Comparison of ENCODE assay signal across 8 mouse cellular contexts in genomic region chr1:74601267-74601962, GRCm38 (mm10). TPM values are rescaled to one million over a fixed set of nuclear protein-coding genes. Genes with fewer than 3 reads are reported as not detected.
DNase-seq lines count a peak whose midpoint lies in the region; ATAC-seq lines count a peak whose summit lies in the region.

Rnf25 (minus strand) TSS chr1:74601397.
Stk36 (plus strand) TSS chr1:74601445.

- H3K36me3 ChIP-seq in hindbrain, embryonic 15.5 days = peaks cover 24% of the 10 kb centered on the region

- H3K9ac ChIP-seq in hindbrain, embryonic 15.5 days = peak within 1 kb of the TSS; percentile 77

- peak within 1 kb of the TSS; percentile 73 for H3K27ac ChIP-seq in hindbrain, embryonic 15.5 days (replicated peaks)

- H3K4me1 ChIP-seq in hindbrain, embryonic 15.5 days (replicated peaks) = peaks cover 15% of the 10 kb centered on the region

- no peaks in the 10 kb centered on the region for H3K9me3 ChIP-seq in hindbrain, embryonic 15.5 days

- DNase-seq in R1 (ENCODE audit: low read depth, low spot score) = peak; percentile 94
- DNase-seq in cerebellum, postnatal 25 days = peak; percentile 80 to 87
- peak; percentile 84 to 91 for DNase-seq in frontal cortex, postnatal 36 days (ENCODE audit: low spot score in 2 of 2)
- DNase-seq in left cerebral cortex, adult 11 months (ENCODE audit: low spot score) = peak; percentile 76
- peak; percentile 86 to 89 for DNase-seq in lung, postnatal 4 days
- peak; percentile 83 for DNase-seq in retina, postnatal 7 days (ENCODE audit: low read depth, low spot score)
- peak; percentile 67 for DNase-seq in urinary bladder, adult 2 months (ENCODE audit: low spot score)

- peak; percentile 90 for ATAC-seq in hindbrain, embryonic 15.5 days (ENCODE audit: low FRiP score, low read depth)

- H3K27me3 ChIP-seq in hindbrain, embryonic 15.5 days = no peaks in the 10 kb centered on the region

- H3K4me2 ChIP-seq in hindbrain, embryonic 15.5 days = peak within 1 kb of the TSS; percentile 92

- 8% methylated on average over 25 of the region's 25 CpGs for WGBS in hindbrain, embryonic 15.5 days

- H3K4me3 ChIP-seq in hindbrain, embryonic 15.5 days = peak within 1 kb of the TSS; percentile 76

RNA-seq across cellular contexts. Expression of gene Rnf25, which starts in this region (rescaled TPM):
- polyA plus RNA-seq in hindbrain, embryonic 15.5 days (2015; fragmentation: Nextera tagmentation; extraction: Ambion mirVana) = 40.2 and 41.7 TPM in 2 replicates
- 64.5 and 82.9 TPM in 2 replicates for polyA plus RNA-seq in urinary bladder, adult 2 months (2012; rRNA removed)

RNA-seq across cellular contexts. Expression of gene Stk36, which starts in this region (rescaled TPM):
- polyA plus RNA-seq in hindbrain, embryonic 15.5 days (2015; fragmentation: Nextera tagmentation; extraction: Ambion mirVana) = 18.6 and 19.8 TPM in 2 replicates
- polyA plus RNA-seq in urinary bladder, adult 2 months (2012; rRNA removed) = 1.8 and 2.1 TPM in 2 replicates

Comparison
In these comparisons a context has a peak if more than half of its experiments do, and no peak if none do; other contexts are left out.
1. Peak in every context shown above with its lines: DNase-seq, ATAC-seq, H3K4me3 ChIP-seq and H3K27ac ChIP-seq.